Mouse (Mus musculus): ENCODE measurements around the gene Olfr1404. TPM values are rescaled to one million over a fixed set of nuclear protein-coding genes. Genes with fewer than 3 reads are reported as not detected.
"Not testable (repeated sequence)": the region's sequence is repeated elsewhere in the genome, so short reads cannot be mapped to it uniquely, and the experiment has no call there.

Olfr1404 gene
- total and polyA plus RNA-seq, 3 experiments: not detected

GRCm38 (mm10) chr1:173227081-173227480 lies 14.9 kb downstream of the Olfr1404 start, which contains the start of gene Fcer1a (continued):
- 0 out of 2 replicates have a peak, but pooled peaks have one; percentile 12 for TF ChIP-seq ELF1 (IDR thresholded peaks at IDR 0.05; ENCODE audit: low read depth, low read length)
- TF ChIP-seq EP300 (IDR thresholded peaks at IDR 0.05; ENCODE audit: low read depth in 1 of 2, low read length in 2 of 2): peak; percentile 70 to 75
- TF ChIP-seq RAD21 (IDR thresholded peaks at IDR 0.05; ENCODE audit: low read depth, low read length): no peak
- peak; percentile 82 for TF ChIP-seq MEF2A (IDR thresholded peaks at IDR 0.05; ENCODE audit: extremely low read depth, insufficient replicate concordance, low read depth, low read length, poor library complexity, severe bottlenecking)
- TF ChIP-seq RCOR1 (IDR thresholded peaks at IDR 0.05; ENCODE audit: low read depth, low read length): peak; percentile 48; the same call in 1 of the 2 replicates
- no peak for TF ChIP-seq BHLHE40 (IDR thresholded peaks at IDR 0.05; ENCODE audit: borderline replicate concordance, low read depth, low read length)
- no peak for TF ChIP-seq NRF1 (IDR thresholded peaks at IDR 0.05; ENCODE audit: insufficient read depth, low read depth, low read length, poor library complexity, severe bottlenecking)

DNA sequence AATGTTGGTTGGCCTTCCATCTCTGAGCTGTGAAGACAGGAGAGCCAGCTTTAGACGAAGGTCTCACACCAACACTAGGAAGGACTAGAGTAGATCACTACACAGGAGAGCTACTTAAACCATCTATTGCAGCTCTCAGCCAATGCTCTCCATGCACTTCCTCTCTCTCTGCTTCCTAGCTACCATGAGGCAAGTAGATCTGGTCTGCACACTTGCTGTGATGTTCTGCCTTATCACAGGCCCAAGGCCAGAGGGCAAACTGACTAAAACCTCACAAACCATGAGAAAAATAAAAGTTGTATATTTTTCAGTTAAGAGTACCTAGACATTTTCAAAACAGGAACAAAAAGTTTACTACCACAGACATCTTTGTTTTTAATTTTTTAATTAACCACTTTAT lies 24.8 kb downstream of the Olfr1404 start:
- H3K4me3 ChIP-seq (ENCODE audit: control insufficient read depth in 1 of 2, insufficient read depth in 1 of 2, low read depth in 2 of 2, low read length in 2 of 2); H3K9me3 ChIP-seq (replicated peaks; ENCODE audit: insufficient read depth, low read length); H3K27me3 ChIP-seq (ENCODE audit: control insufficient read depth in 1 of 2, insufficient read depth in 2 of 2, low read length in 2 of 2); H3K9ac ChIP-seq (ENCODE audit: control insufficient read depth, low read depth, low read length, poor library complexity, severe bottlenecking); H3K79me2 ChIP-seq (ENCODE audit: control insufficient read depth, insufficient read depth, low read length, poor library complexity): not testable (repeated sequence)
- H3K36me3 ChIP-seq (ENCODE audit: control insufficient read depth in 1 of 2, insufficient read depth in 2 of 2, low read length in 2 of 2): peaks cover 0 to 13% of the 10 kb centered on the region in 2 experiments; a peak in 3 of 4 replicates
- TF ChIP-seq EP300 (IDR thresholded peaks at IDR 0.05; ENCODE audit: low read depth in 1 of 2, low read length in 2 of 2) (peak in 1 of 2 experiments; percentile 35; a peak in 1 of 4 replicates), ETS1 (IDR thresholded peaks at IDR 0.05; ENCODE audit: low read depth, low read length) (peak; percentile 10; the same call in 1 of the 2 replicates)
- peak overlapping the region; percentile 39; the same call in 1 of the 2 replicates for H3K27ac ChIP-seq (ENCODE audit: control insufficient read depth, low read depth, low read length)
- peak; percentile 65 for DNase-seq (ENCODE audit: low read depth, low spot score)
- H3K4me1 ChIP-seq (ENCODE audit: control insufficient read depth in 1 of 2, insufficient read depth in 2 of 2, low read length in 2 of 2): peaks cover 12 to 18% of the 10 kb centered on the region in 2 experiments

DNA sequence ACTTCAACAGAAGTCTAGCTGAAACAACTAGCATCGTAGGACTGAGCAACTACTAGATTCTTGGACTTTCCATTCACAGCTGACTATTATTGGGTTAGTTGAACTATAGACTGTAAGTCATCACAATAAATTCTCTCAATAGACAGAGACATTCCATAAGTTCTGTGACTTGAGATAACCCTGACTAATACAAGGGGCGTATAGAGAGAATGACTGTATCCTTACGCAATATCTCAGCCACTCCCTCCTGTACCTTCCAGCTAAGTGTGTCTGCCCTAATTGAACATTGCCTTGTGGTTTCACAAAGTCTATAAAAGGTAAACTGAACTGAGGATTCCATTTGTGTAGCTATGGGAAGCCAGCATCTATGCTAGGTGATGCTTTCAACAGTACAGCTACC lies 37.7 kb downstream of the Olfr1404 start:
- Histone ChIP-seq H3K27me3 (ENCODE audit: control insufficient read depth in 1 of 2, insufficient read depth in 2 of 2, low read length in 2 of 2) (no peaks in the 10 kb centered on the region), H3K4me1 (ENCODE audit: control insufficient read depth in 1 of 2, insufficient read depth in 2 of 2, low read length in 2 of 2) (no peaks in the 10 kb centered on the region), H3K79me2 (ENCODE audit: control insufficient read depth, insufficient read depth, low read length, poor library complexity) (no peaks in the 10 kb centered on the region), H3K9ac (ENCODE audit: control insufficient read depth, low read depth, low read length, poor library complexity, severe bottlenecking) (no peak overlapping the region), H3K27ac (ENCODE audit: control insufficient read depth, low read depth, low read length) (no peak overlapping the region), H3K4me3 (ENCODE audit: control insufficient read depth in 1 of 2, insufficient read depth in 1 of 2, low read depth in 2 of 2, low read length in 2 of 2) (no peak overlapping the region), H3K36me3 (ENCODE audit: control insufficient read depth in 1 of 2, insufficient read depth in 2 of 2, low read length in 2 of 2) (no peaks in the 10 kb centered on the region), H3K9me3 (replicated peaks; ENCODE audit: insufficient read depth, low read length) (no peaks in the 10 kb centered on the region)
- TF ChIP-seq TBP (IDR thresholded peaks at IDR 0.05; ENCODE audit: low read depth, low read length) (no peak), KAT2A (conservative IDR thresholded peaks at IDR 0.05; ENCODE audit: low read depth, low read length) (no peak), CHD1 (IDR thresholded peaks at IDR 0.05; ENCODE audit: low read depth, low read length) (no peak), GABPA (IDR thresholded peaks at IDR 0.05; ENCODE audit: low read depth, low read length) (no peak), MAFK (IDR thresholded peaks at IDR 0.05; ENCODE audit: borderline replicate concordance, low read depth, low read length) (no peak), MEF2A (IDR thresholded peaks at IDR 0.05; ENCODE audit: extremely low read depth, insufficient replicate concordance, low read depth, low read length, poor library complexity, severe bottlenecking) (no peak), CTCF (IDR thresholded peaks at IDR 0.05 in 2 of 3, conservative IDR thresholded peaks at IDR 0.05 in 1 of 3; ENCODE audit: control insufficient read depth in 1 of 3, insufficient read depth in 1 of 3, low read depth in 2 of 3, low read length in 3 of 3, poor library complexity in 1 of 3, severe bottlenecking in 1 of 3) (no peak), ZKSCAN1 (IDR thresholded peaks at IDR 0.05; ENCODE audit: low read depth, low read length) (no peak), NRF1 (IDR thresholded peaks at IDR 0.05; ENCODE audit: insufficient read depth, low read depth, low read length, poor library complexity, severe bottlenecking) (no peak), MAX (IDR thresholded peaks at IDR 0.05; ENCODE audit: low read length) (no peak), POLR2AphosphoS5 (IDR thresholded peaks at IDR 0.05; ENCODE audit: borderline replicate concordance, low read depth, low read length) (no peak)
- DNase-seq (ENCODE audit: low read depth, low spot score): no peak
